Mouse (Mus musculus) frontal cortex, postnatal 14 days (tissue): Measurements from ENCODE around the gene Scgb1b27.
"Not testable (repeated sequence)": the region's sequence is repeated elsewhere in the genome, so short reads cannot be mapped to it uniquely, and the experiment has no call there.

Experiments
- DNase-seq, 2 experiments: peaks; one replicate each; pipeline ENCODE4 v3.0.0; 2022; ENCODE audit warnings: low spot score in 2 of 2

The Scgb1b27 gene

DNA sequence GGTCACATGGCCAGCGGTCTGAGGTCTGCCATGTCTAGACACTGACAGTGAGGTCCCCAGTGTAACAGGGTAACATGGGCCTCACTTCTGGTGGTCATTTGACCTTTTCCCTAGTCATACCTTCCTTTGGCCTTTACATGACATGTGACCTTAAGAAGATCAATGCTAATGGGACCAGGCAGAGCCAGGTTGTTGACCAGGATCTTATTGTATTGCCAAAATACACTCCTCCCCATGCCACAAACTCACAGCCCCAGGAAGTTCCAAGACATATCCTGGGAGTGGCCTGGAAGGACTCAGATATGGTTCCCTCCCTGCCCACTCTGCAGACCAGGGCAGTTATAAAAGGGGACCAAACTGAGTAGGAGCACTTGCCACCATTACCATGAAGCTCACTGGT is at the start of gene Scgb1b27:
TSS of gene Scgb1b27 (plus strand) at position 301 of the 400 bp plus-strand sequence.
- not testable (repeated sequence) for DNase-seq

DNA sequence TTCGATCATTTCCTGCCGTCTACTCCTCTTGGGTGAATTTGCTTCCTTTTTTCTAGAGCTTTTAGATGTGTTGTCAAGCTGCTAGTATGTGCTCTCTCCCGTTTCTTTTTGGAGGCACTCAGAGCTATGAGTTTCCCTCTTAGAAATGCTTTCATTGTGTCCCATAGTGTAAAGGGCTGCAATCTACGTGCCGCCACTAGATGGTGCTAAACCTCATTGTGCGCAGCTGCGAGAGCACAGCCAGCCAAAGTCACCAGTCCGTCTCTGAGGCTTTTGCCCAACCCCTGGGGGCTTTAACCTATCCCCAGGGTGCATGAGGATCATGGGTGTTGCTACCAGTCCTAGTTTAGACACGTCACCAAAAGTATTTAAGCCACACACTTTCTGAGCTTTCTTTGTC is 39.0 kb upstream of the Scgb1b27 start:
- peak in 1 of 2 experiments; percentile 4 for DNase-seq

DNA sequence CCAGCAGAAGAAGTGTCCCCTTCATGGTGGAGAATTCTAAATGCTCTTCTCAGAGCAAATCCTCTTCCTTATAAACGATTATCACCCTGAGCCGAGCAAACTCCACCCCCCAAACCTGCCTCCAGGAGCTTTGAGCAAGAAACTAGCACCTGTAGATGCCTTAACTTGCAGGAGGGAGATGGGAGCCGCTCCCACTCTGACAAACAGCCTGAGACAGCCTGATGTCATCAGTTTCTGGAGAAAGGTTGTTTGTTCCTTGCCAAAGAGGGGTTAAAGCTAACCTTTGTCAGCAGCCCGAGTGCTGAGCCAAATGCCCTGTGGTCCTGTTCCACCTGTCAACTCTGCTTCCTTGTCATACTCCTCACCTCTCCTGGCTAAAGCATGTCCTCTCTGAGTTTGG is 7.4 kb upstream of the Scgb1b27 start, which contains the start of gene Scgb2b27:
TSS of gene Scgb2b27 (minus strand) at position 101 of the 400 bp plus-strand sequence.
- no peak for DNase-seq

DNA sequence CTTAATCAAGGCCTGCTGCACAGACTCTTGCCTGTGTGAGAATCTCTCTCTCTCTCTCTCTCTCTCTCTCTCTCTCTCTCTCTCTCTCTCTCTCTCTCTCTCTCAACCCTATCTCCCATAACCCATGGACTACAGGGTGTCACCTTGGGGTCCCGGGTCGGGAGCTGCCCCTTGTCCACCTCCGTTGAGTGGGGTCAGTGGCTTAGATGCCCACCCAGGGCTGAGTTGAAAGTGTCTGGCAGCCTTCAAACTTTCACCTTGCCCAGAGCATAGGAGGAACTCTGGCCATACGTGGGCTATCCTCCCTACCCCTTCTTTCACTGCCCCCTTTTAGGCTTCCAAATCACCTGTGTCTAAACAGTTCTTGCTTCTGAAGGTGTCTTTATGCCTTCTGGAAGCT is 4.4 kb downstream of the Scgb1b27 start:
- DNase-seq: no peak

DNA sequence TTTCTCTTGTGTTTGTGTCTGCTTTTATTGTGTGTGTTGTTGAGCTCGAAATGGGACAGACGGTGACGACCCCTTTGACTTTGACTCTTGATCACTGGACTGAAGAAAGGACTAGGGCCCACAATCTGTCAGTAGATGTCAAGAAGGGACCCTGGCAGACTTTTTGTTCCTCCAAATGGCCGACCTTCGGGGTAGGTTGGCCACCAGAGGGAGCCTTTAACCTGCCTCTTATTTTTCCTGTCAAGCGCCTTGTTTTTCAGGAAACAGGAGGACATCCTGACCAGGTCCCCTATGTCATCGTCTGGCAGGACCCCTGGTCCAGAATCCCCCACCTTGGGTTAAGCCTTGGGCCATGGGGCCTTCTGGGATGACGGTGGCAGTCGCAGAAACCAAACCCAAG is 5.9 kb downstream of the Scgb1b27 start:
- not testable (repeated sequence) for DNase-seq

DNA sequence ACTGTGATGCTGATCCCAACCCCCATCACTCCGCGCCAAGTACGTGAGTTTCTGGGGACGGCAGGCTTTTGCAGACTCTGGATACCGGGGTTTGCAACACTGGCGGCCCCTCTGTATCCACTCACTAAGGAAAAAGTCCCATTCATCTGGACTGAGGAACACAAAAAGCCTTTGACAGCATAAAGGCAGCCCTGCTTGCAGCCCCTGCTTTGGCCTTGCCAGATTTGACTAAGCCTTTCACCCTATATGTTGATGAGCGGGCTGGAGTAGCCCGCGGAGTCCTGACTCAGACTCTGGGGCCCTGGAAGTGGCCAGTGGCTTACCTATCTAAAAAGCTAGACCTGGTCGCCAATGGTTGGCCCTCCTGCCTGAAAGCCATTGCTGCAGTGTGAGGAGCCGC is 8.7 kb downstream of the Scgb1b27 start:
- DNase-seq: no peak

DNA sequence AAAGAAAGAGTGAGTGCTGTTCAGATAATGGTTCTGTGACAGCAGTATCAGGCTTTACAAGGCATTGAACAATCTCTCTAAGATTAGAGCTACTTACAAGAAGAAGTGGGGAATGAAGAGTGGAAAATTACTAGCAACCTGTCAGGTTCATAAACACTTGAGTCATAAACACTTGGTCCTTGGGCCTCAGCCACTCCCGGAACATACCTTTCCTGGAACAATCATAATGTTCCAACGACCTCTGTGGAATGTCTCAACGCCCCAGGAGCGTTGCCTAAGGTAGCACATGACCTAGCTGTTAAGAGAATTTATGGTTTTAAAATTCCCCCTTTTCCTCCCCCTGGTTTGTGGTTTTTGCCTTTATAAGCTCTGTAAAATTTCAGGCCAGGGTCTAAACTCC is 13.3 kb downstream of the Scgb1b27 start:
- DNase-seq: not testable (repeated sequence)

DNA sequence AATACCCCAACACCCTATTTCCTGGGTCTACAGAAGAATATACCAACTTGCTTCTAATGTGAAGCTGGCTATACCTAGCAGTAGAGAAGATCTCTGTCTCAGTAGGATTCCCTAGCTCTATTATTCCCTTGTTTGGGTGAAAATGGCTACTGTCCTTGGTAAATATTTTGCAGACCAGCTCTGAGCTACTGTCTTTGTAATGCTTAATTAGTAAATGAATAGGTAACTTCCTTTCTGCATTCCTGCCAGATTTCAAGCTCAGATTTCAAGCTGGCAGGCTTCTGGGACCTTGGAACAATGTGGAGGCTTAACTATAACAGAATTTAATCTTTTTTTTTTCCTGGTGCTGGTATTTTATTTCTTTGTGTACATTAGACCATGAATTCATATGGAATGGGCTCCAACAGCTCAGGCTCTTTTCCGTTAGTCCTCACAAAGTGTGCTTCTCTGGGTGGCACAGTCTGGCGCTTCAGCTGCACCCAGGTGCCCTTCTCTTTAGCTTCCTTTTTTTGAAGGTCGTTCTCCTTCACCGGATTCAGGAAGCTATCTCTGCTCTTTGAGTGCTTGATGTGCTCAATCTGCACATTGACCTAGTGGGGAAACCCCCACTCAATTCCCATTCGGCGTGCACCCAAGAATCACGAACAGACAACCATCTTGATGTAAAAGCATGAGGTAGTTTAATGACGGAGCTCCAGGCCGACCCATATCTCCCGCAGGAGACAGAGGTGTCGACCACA is 15.0 kb downstream of the Scgb1b27 start:
- DNase-seq: not testable (repeated sequence)

DNA sequence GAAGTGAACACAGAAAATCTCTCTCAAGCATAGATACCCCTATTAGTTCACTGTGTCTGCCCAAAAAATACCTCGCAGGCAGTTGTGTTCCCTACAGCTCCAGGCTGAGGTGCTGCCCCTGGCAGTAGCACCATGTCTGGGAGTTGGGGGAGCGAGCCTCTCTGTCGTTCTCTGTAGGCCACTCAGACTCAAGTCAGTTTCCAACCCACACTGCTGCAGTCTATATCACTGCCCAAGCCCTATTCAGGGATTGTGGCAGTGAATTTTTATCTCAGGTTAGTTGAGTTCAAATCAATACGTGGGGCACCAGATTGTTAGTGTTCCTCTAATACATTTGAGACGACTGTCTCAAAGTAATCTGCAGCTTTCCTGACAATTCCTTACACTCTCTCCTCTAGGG is 46.8 kb downstream of the Scgb1b27 start:
- DNase-seq: not testable (repeated sequence)
